Mouse (Mus musculus) MN1 (cell line): ENCODE results near the gene Uxs1.
A peak's percentile ranks its signal among the peaks of the same experiment; 100 is the strongest.

ENCODE experiments used
- DNase-seq: peaks from one replicate; pipeline ENCODE4 v3.0.0-alpha.2; 2016; ENCODE audit warnings: low spot score

The Uxs1 gene

GRCm38 (mm10) chr1:43827763-43828194, at the start of gene Uxs1:
Uxs1 (minus strand) TSS chr1:43827800.
- peak; percentile 100 for DNase-seq

GRCm38 (mm10) chr1:43877233-43877632, 49.6 kb upstream of the Uxs1 start:
- no peak for DNase-seq

GRCm38 (mm10) chr1:43871116-43871515, 43.5 kb upstream of the Uxs1 start:
- DNase-seq = no peak

GRCm38 (mm10) chr1:43868510-43868909, 40.9 kb upstream of the Uxs1 start:
- no peak for DNase-seq

GRCm38 (mm10) chr1:43864758-43865157, 37.2 kb upstream of the Uxs1 start:
- DNase-seq = no peak

- peak; percentile 20 for DNase-seq
These were observed 35.0 kb upstream of the Uxs1 start for GRCm38 (mm10) chr1:43862614-43863013.

GRCm38 (mm10) chr1:43858988-43859387, 31.4 kb upstream of the Uxs1 start:
- no peak for DNase-seq

- no peak for DNase-seq
These were observed 30.1 kb upstream of the Uxs1 start for GRCm38 (mm10) chr1:43857656-43858055.

- DNase-seq = no peak
These were observed 28.0 kb upstream of the Uxs1 start for GRCm38 (mm10) chr1:43855591-43855990.

GRCm38 (mm10) chr1:43843398-43843797, 15.8 kb upstream of the Uxs1 start:
- no peak for DNase-seq

GRCm38 (mm10) chr1:43837236-43837635, 9.6 kb upstream of the Uxs1 start:
- DNase-seq = no peak

GRCm38 (mm10) chr1:43830096-43830495, 2.5 kb upstream of the Uxs1 start:
- no peak for DNase-seq

GRCm38 (mm10) chr1:43827002-43827762, 418 bp downstream of the Uxs1 start:
- DNase-seq = peak; percentile 63

GRCm38 (mm10) chr1:43826628-43827001, 985 bp downstream of the Uxs1 start:
- peak; percentile 51 for DNase-seq

GRCm38 (mm10) chr1:43823406-43823805, 4.2 kb downstream of the Uxs1 start:
- peak; percentile 76 for DNase-seq

GRCm38 (mm10) chr1:43822586-43822985, 5.0 kb downstream of the Uxs1 start:
- DNase-seq = peak; percentile 24

GRCm38 (mm10) chr1:43821804-43822203, 5.8 kb downstream of the Uxs1 start:
- DNase-seq = no peak

GRCm38 (mm10) chr1:43820571-43820970, 7.0 kb downstream of the Uxs1 start:
- no peak for DNase-seq

- no peak for DNase-seq
These were observed 8.5 kb downstream of the Uxs1 start for GRCm38 (mm10) chr1:43819091-43819490.

- DNase-seq = no peak
These were observed 9.2 kb downstream of the Uxs1 start for GRCm38 (mm10) chr1:43818356-43818755.

- DNase-seq = no peak
These were observed 15.8 kb downstream of the Uxs1 start for GRCm38 (mm10) chr1:43811764-43812163.

- no peak for DNase-seq
These were observed 16.5 kb downstream of the Uxs1 start for GRCm38 (mm10) chr1:43811055-43811454.

- no peak for DNase-seq
These were observed 18.2 kb downstream of the Uxs1 start for GRCm38 (mm10) chr1:43809351-43809750.

GRCm38 (mm10) chr1:43803906-43804474, 23.6 kb downstream of the Uxs1 start:
- no peak for DNase-seq
